Mouse (Mus musculus): Measurements from ENCODE around the gene Taar7e.
"Not testable (repeated sequence)": the region's sequence is repeated elsewhere in the genome, so short reads cannot be mapped to it uniquely, and the experiment has no call there.

DNA sequence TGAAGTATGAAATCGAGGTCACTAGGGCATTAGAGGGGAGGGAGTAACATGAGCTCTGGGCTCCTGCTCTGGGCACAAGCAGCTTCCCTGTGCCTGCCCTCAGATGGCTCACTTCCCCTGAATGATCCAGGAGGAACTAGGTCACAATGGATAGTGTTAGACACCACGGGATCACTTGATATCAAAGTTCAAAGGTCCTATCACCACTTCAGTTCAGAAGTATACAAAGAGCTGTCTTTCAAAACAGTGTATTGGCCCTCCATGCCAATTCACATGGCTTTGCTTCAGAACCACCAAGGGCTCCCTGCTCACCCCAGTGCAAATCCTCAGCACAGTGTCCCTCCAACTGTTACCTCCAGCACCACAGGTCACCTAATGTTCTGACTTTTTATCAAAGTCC lies 37.3 kb downstream of the Taar7e start:
- not testable (repeated sequence) for TF ChIP-seq CTCF (IDR thresholded peaks at IDR 0.05; ENCODE audit: low read depth, low read length); TAL1 (conservative IDR thresholded peaks at IDR 0.05; ENCODE audit: low read depth, low read length); GATA1 (IDR thresholded peaks at IDR 0.05; ENCODE audit: borderline replicate concordance, low read length); POLR2AphosphoS5 (IDR thresholded peaks at IDR 0.05; ENCODE audit: insufficient replicate concordance, low read depth, low read length); GATA2 (IDR thresholded peaks at IDR 0.05; ENCODE audit: borderline replicate concordance, low read depth, low read length)

Measured in G1E (cell line).